Mouse (Mus musculus): ENCODE measurements around the gene Hdac4.

The Hdac4 gene

DNA sequence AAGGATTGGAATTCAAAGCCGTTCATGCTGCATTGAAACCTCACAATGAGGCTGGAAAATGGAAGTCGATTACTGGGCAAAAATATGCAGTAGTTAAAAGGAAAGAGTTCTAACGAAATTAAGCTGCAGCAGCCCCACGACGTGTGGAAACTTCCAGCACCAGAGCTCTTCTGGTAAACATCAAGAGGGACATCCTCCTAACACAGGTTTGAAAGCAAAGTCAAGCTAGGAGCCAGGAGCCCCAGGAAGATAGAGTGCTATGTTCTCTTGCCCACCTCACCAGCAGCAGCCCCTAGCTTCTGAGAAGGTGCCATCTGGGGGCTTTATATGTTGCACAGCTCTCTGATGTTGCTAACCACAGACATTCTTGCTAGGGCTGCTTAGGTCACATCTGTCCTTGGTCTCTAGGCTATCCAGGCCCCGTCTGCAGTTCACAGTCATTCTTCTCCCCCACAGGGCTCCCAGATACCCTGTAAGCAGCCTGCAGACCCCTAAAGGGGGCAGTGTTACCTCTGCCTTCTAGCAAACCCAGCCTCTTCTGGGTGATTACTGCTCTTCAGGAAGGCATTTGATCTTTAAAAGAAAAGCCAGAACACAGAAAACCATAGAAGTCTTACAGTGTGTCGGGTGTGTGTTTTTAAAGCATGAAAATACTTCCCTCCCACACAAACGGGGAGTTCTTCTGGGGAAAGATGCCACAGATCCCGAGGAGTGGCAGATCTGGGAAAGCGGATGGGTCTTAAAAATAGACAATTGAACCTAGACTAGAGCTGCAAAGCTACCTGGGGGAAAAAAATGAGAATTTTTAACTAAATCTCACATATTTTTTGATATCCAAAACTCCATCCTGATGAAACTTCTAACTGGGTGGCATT, 17.2 kb downstream of the Hdac4 start:
- peak; percentile 77 for DNase-seq (ENCODE audit: low spot score)

DNA sequence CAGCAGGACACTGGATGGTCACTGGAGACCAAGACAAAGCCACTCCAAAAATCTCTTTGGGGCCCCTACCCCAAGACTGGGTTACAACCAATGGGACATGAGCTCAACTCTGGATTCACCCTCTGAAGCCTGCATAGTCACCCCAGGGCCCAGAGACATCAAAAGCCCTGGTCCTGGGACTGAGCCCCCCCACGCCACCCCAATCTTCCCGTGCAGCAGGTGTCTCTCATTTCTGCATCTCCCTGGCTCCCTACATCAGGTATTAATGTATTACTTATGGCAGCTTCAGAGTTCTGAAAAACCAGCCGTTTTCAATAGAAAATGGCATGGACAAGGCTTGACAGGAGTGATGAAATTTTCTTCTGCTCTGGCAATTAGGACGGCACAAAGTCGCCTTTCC, 17.9 kb downstream of the Hdac4 start:
- no peak for DNase-seq (ENCODE audit: low spot score)

DNA sequence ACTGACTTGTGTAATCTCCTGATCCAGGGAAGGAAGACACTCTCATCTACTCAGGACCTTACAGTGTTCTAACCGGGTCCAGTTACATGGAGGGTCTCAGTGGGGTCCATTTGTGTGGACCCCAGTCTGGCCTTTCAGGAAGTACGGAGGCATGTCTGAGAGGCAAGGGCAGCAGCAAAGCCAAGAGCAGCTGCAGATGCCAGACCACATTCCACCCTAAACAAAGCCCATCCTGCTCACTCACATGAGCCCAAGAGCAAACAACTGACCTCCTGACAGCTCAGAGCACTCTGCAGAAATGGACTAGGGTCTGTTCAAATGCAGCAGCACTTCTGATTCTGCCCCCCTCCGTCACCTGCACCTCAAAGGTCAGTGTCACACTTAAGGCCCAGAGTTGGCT, 18.3 kb downstream of the Hdac4 start:
- DNase-seq (ENCODE audit: low spot score) = peak; percentile 29

DNA sequence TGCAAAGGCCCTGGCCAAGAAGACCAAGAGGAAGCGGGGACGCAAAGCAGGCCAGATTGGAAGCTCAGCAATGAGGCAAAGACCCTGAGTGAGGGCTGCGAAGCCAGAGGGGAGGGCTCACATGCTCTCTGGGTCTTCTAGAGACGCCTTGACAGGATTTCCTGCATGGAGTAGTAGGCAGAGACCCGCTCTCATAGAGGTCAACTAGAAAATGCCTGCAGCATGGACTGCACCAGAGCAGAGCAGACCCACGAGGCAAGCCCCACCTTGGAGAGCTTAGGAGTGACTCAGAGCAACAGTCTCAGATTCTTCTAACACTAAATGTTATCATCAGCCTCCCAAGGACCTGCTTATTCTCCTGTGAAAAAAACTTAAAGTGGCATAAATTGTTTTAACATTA, 20.2 kb downstream of the Hdac4 start:
- no peak for DNase-seq (ENCODE audit: low spot score)

DNA sequence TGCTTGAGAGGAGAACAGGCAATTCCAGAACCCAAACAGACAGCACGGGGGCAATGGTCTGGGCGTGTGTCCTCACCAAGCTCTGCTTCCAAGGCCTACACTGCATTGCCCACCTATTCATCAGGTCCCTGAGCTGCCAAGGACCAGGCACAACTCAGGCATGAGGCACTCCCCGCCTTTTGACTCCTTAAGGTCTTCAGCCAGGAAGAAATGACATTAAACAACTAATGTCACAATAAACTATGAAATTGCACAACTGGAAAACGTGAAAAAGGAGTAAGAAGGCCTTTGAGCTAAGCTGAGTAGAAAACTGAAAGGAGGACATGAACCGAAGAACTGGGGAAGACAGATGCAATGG, 20.6 kb downstream of the Hdac4 start:
- no peak for DNase-seq (ENCODE audit: low spot score)

DNA sequence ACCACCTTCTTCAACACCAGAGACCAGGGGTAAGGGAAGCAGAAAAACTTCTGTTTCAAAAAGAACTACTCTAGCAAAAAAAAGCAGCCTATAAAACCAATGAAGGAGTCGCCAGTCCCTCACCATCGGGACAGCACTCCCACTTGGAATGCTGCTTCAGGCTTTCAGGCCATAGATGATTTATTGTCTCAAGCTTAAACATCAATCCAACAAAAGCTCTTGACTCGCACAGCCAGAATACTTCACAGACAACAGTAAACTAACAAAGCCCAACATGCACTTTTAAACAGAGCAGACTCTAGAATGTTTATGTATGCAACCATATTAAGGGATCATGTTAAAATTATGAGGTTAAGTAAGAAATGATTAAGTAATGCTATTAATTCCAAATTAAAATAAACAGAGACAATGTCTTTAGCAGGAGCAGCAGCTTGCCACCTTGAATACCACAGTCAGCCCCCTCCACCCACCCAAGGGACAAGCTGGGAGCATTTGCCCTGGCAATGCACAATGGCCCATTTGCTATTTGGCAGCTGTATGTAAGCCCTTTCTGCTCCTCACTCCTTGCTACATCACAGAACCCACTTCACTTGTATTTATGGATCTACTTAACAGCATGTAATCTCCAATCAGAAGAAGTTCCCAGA, 21.1 kb downstream of the Hdac4 start:
- no peak for DNase-seq (ENCODE audit: low spot score)

DNA sequence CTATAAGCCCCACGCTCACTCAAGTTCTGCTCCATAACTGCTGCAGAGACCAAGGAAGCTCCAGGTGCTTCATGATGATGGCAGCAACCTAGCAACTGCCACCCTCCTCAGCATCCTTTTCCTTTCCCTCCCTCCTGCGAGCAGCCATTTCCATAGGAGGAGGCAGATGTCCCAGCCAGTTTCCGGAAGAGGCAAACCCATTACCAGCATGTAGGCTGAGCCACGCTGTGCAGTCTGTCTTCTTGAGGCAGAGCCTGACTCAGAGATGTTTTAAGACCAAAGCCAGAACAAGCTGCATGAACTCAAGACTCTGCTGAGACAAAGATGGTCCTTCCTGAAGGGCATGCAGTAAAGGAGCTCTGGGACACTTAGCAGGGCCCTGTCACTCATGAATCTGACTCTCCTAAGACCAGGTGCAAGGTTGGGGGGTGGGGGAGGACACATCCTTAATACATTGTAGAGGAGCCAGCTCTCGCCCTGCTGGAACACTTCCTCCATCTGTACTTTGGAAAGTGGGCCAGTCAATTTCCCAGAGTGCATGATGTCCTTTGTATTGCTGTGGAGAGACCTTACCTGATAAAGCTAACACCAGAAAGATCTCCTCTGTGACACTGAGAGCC, 24.8 kb downstream of the Hdac4 start:
- DNase-seq (ENCODE audit: low spot score) = no peak

DNA sequence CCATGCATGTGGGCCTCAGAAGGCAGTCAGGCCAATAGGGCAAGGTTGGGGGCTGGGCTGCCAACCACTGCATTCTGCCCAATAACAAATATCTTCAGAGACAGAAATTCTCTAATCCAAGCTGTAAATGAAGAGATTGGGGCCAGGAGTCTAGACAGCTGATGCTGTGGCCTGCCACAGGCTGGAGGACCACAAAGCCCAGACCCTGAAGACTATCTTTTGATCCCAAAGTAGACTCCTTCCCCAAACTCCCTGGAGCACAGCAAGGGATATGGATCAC, 25.8 kb downstream of the Hdac4 start:
- DNase-seq (ENCODE audit: low spot score) = no peak

DNA sequence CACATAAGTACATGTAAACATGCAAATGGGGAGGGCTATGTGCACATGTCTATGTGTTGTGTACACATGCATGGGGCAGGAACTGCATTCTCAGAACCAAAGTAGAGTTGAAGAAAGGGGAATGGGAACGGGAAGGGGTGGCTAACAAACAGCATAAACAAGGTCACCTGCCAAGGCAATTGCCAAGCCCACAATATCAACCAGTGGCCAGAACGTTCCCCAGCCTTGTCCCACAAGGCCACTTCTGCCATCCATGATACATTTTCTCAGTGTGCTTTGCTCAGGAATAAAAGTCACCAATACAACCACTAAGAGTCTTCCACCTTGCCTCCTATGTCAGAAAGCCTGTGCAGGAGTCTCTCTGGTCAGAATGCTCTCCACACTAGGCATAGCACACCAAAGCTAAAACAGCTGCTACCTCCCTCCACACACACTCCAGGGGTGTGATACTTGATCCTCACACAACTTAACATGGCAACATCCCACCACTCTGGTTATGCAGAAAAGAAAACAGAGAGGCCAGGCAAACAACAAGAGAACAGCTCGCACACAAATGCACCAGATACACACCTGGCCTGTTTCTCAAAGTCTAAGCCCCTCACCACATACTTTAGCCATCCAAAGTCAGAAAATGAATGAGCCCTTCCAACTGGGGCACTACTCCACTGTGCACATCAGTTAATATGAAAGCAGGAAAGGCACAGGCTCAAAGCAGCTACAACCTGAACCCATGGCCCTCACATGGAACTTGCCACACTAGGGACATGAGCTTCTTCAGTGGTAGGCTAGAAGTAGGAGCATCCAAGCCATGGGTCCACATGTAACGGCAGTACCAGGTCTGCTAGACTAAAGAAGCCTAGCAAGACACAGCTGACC, 26.4 kb downstream of the Hdac4 start:
- no peak for DNase-seq (ENCODE audit: low spot score)

DNA sequence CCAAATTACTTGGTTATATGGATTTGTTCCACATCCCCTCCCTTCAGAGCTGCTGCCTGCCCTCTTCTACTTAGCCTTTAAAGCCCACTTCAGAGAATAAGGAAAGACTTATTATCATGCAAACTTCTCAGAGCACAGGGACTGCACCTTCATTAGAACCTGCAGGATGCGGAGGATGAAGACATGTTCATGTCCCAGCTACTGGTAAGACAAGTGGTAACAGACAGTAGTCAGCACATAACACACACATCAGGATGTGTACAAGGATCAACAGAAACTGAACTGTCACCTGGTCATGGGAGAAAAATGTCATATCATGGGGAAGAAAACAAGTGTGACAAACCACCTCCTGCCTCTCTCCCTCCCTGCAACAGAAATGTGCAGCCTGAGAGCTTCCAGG, 31.6 kb downstream of the Hdac4 start:
- DNase-seq (ENCODE audit: low spot score) = no peak

DNA sequence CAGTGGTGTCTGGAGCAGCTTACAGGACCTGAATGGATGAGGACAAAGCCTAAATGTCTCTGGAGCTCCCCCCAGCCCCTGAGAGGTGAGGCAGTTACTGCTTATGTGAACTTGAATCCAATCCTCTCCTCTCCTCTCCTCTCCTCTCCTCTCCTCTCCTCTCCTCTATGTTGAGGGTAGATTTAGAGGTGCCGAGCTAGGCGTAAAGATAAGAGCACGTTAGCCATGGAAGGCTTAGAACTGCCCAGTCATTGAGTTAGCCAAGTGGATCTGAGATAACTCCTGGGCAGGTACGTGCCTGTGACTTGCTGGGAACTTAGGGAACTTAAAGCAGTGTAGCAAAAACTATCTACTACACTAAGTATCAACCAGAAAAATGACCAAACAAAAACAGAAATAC, 35.7 kb downstream of the Hdac4 start:
- no peak for DNase-seq (ENCODE audit: low spot score)

DNA sequence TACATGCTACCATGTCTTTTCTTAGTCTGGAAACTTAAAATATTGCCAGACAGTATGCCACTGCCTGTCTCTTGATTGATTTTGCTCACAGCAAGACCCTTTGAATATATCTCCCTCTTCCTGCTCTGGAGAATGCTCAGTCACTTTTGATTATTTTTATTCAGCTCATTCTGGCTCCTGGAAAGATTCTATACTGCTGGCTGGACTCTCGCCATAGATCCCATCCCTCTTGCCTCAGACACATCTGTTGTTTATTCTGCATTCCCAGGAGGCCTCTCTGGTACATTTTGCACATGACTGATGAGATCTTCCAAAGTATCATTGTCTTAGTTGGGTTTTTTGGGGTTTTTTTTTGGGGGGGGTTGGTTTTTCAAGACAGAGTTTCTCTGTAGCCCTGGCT, 45.3 kb downstream of the Hdac4 start:
- no peak for DNase-seq (ENCODE audit: low spot score)

DNA sequence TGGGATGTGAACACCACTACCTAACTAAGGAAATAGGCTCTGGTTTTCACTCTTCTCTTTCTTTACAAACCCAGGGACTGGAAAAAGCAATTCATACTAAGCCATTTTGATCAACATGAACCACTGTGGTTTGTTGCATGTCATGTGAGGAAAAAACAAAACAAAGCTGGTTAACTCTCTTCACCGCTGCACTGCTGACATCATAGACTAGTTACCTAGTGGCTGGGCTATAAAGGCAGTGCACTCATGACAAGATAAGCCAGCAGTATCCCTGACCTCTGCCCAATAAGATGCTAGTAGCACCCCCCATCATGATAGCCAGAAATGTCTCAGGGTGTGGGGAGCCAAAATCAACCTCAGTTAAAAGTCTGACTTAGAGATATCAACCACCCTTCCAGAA, 47.0 kb downstream of the Hdac4 start:
- DNase-seq (ENCODE audit: low spot score) = no peak

DNA sequence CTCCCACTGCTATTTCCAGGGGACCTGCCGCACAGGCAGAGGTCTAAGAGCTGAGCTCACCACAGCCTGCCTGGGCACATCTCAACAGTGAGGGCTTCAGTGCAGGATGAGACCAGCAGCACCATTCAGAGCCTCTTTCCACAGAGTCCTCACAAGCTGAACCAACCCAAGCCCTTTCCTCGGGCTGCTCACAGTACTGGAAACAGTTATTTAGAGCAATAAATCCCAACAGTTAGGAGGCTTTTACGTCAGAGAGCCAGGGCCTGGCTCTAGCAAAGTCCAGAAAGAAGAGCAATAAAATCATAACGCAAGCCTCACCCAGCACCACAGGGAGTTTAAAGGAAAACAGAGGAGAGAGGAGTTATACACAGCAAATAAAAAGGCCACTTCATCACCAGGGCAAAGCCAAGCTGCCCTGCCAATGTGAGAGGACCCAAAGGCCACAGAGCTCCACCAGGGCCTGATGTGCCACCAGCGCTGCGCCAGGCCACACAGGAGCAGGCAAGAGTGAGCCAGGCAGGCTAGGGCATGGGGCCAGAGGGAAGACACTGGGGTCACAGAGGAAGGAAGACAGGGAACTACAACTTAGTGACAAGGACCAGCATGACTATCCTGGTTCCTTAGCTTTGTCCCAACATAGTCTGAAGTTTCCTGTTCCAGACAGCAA, 50.5 kb downstream of the Hdac4 start:
- no peak for DNase-seq (ENCODE audit: low spot score)

DNA sequence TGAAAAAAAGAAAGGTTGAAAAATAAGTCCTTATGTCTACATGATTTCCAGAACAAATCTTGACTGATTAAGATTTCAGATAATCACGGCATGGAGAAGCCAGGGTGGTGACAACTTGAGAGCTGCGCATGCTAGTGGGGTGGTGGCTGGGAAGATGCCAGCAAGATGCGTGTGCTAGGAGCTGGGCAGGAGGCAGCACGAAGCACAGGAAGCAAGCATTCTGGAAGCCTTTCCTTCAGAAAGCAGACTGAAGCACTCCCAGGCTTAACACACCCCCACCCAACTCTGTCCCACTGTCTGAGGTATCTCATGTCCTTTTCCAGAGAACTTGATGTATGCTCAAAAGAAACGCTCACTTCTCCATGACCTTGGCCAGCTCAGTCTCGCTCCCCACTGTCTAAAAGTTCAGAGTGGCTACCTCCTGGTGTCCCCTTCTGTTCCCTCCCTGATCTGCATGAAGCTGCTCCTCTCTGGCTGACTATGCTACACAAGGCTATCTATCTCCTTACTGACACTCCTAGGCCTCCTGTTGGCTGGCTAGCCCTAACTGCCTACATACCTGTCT, 52.1 kb downstream of the Hdac4 start:
- DNase-seq (ENCODE audit: low spot score) = no peak

DNA sequence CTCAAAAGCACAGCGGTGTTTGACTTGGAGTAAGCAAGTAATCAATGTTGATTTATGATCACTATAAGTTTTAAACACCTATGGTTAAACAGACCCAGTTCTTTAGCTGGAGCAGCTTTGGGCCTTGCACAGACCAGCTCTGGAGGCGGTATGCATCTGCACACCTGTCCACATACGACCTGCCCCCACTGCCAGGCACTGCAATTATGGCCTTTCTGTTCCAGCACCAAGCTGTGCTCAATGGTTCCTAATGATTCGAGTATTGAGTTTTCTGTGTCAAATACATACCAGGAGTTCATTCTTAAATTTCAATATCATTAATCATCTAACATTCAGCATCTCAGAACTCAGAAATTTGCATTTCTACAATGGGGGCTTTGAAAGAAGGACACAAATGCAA, 52.7 kb downstream of the Hdac4 start:
- DNase-seq (ENCODE audit: low spot score) = no peak

DNA sequence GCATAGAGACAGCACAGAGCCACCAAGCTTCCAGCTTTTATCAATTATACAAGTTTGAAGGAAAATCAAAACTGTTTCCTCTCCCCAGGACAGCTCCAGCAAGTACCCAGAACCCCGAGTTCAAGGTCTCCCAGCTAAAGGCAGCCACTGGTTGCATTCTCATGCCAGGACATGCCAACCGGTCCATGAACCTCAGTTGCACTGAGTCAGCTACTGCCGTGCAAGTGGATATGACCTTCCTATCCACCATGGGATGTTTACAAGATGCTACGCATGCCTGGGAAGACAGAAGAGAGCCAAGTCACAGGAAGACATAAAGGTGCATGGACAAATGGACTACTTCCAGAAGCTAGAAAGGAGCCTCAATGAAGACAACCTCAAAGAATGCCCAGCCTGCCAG, 56.5 kb downstream of the Hdac4 start:
- DNase-seq (ENCODE audit: low spot score) = no peak

DNA sequence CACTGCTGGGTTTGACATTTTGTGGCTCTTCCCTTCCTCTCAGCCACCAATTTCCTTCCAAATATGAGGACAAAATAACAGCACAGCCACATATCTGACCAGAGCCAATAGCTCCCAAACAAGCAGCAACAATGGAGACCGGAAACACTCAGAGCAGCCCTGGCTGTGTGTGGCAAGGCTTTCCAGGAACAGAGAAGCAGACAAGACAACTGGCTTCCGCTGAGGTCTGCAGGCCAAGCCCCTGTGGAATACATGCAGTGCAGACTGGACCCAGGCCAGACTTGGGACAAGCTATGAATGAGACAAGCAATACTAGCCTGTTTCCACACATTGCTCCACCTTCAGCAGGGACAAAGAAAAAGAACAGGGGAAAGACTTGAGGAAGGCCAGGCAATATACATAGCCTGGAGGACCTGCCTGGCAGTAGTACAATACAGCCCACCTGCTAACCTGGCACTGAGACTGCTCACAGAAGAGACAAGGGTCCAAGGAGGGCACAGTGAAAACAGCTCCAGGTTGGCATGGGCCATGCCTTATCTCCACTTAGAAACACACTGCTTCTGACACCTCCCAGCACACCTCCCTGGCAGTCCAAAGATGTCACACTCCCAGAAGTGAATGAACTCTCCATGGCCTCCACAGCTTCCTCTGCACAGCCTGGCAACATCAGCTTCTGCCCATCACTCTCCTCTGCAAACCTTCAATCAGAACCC, 58.2 kb downstream of the Hdac4 start:
- no peak for DNase-seq (ENCODE audit: low spot score)

DNA sequence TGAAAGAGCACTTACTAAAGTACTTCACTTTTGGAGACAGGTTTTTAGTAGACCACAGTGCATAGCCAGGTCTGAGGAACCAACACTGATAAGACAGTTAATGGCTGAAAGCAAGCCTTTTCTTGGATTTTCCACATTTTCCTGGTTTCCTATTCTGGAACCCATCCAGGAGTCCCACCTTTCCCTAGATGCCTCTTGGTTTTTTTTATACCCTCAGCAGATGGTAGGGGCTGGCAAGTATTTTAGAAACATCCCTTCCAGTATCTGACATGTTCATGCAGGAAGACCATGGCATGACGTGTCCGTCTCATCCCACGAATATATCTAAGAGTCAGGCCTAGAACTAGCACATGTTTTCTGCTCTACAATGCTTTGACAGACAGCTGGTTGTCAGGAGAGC, 59.1 kb downstream of the Hdac4 start:
- no peak for DNase-seq (ENCODE audit: low spot score)

DNA sequence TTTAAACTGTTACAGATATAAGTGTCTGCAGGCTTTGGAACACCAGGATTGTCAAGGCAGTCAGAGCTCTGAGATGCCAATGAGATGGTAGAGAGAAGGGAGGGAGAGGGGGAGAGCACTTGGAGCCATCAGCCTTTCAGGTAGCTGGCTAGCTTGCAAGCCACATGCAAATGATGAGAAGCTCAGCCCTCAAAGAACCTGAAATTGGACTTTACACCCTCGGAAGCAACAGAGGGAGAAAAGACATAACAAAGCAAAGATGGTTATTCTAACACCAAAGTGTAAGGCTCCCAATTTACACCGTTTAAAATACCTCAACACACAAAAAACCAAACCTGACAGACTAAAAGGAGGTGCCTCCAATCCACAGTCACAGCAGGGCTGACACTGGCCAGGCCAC, 63.3 kb downstream of the Hdac4 start:
- no peak for DNase-seq (ENCODE audit: low spot score)

DNA sequence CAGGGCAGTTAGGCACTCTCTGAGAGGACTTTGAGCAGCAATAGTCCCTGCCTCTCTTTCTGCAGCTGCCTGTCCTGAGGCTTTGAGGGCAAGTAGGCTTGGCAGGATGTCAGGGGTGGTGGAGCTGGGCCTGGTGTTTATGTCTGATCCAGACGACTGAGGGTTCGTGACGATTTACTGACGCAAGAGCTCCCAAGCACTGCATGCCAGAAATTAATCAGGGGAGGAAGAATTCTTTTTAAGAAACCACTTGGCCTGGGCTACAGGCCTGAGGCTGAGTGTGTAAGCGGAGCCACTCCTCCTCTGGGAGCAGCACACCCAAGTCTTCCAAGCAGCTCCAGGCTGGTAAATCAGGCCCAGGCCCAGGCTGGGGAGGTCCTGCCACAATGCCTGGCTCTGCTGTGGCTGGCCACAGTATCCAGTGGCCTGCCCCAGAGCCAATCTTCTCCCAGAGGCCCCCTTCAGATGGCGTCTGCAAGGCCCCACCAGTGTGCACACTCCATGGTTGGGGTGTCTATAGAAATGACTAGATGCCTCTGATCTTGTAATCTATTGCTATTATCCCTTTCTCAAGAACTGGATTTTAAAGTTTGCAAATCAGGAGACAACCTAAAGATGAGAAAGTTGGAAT, 64.9 kb downstream of the Hdac4 start:
- no peak for DNase-seq (ENCODE audit: low spot score)
